Mouse (Mus musculus): ENCODE data around the gene Dnmt3b.
"Not testable (repeated sequence)": the region's sequence is repeated elsewhere in the genome, so short reads cannot be mapped to it uniquely, and the experiment has no call there.

The Dnmt3b gene

DNA sequence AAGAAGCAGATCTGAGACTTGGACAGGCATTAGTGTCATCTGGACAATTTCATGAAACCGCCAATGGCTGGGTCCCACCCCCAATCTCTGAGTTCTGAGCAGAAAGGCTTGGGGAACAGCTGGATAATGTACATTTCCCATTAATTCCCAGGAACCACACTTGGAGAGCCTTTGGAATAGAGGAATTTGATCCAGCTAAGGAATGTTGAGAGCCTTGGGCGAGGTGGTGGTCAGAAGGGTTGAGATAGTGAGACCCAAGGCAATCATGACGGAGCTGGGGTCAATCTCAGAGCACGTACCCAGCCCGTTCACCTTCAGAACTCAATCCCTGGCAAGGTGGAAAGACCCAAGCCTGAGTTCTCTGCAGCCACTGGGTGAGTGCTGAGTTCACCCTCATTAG is 16.0 kb upstream of the Dnmt3b start:
- no peak for DNase-seq (ENCODE audit: extremely low read depth, insufficient read length, low spot score)

GRCm38 (mm10) chr2:153638977-153639680 is 10.1 kb upstream of the Dnmt3b start:
- no peak for DNase-seq (ENCODE audit: extremely low read depth, insufficient read length, low spot score)

DNA sequence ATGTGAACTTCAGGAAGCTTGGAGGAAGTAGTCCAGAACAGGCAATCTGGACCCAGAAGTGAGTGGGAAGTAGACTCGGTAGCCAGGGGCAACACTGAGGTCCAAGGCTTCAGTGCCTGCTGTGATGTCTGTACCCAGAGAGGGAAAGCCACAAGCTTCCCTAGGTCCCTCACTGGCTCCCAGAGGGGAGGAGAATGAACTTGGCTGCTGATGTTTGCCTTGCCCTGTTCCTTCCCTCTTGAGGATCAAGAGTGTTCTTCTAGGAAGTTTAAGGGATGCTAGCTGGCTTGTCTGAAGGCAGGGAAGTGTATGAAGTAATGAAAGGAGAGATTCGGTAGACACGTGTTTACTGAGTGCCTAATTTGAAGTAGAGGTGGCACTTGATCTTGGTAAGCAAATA is 6.8 kb upstream of the Dnmt3b start:
- no peak for DNase-seq (ENCODE audit: extremely low read depth, insufficient read length, low spot score)

DNA sequence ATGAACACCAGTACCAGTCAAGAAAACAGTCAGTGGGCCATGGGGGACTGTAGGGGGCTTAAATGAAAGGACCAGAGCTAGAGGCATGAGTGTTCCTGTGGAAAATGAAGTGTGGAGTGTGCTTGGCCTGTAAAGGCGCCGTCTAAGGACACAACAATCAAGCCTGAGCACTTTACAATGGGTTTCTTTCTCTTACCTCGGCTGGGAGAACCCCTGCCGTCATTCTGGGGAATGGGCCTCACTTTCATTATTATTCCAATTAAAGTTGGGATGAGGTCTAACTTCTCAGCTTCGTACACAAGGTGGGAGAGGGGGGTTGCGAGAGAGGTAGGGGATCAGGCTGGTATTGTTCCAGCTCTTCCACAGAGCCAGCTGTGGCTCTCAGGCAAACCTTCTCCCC is 6.3 kb upstream of the Dnmt3b start:
- no peak for DNase-seq (ENCODE audit: extremely low read depth, insufficient read length, low spot score)

DNA sequence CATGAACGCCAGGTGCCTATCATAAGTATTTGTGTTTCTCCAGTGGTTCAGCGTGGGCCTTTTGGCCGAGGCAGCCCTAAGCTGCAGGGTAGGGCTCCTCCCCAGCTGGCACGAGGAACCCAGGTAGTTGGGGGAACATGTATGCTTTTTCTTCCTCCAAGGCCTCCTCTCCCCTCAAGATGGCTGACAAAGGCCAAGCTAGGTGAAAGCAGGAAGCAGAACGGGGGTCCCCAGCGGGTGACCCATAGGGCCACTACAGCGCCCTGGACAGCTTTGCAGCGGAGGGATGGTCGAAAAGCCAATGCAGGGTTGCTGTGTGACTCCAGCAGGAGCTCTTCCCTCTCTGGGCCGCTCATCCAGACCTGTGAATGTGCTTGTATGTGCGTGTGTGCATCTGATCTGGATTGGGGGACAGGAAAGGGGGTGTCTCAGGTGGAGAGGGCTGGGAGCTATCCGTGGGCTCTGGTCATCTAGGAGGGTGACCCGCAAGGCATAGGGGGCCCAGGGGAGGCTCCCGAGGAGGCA is 415 bp upstream of the Dnmt3b start:
- no peak for DNase-seq (ENCODE audit: extremely low read depth, insufficient read length, low spot score)

DNA sequence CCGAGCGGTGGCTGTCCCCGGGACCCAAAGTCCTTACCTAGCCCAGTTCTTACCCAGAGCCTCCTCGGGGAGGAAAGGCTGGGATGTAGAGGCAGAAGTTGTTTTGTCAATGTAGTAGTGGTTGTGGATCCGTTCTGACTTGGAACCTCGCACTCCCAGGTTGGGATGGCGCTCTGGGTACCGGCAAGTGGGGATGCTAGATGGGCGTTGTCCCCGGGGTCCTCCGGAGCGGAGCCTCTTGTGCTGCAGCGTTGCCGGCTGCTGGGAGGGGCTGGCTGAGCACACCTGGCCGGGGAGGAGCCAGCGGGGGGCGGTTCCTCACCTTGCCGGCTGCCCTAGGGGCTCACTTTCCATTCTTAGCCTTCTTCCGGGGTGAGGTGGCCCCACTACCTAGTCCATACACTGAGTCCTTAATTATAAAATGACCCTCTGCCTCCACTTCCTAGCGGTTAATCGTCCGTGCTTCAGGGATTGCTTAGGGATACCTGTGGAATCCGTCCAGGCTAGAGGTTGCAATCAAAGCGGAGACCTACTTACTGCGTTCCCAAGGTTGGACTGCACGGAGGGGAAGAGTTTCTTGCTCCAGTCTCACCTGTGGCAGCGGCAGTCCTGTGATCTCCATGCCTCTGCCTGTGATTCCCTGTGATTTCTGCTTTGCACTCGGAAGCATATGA is 901 bp downstream of the Dnmt3b start:
- DNase-seq (ENCODE audit: extremely low read depth, insufficient read length, low spot score) = no peak

- no peak for DNase-seq (ENCODE audit: extremely low read depth, insufficient read length, low spot score)
Observed at GRCm38 (mm10) chr2:153651681-153652080, 2.4 kb downstream of the Dnmt3b start.

DNA sequence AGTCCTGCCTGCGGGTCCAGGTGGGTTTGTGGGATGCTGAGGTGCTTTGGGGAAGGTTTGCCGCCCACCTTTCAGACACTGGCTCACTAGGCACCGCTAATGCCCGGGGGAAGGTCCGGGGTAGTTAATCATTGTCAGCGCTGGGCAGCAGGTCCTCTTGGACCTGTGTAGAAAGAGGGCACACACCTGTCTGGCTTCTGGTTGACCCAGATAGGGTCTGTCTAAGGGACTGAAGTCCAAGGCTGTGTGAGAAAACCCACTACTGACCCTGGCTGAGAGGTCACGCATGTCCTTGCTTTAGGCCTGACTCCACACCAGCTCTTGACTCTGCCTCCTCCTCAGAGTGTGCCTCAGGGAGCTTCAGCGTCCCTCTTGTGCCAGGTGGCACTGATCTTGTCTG is 8.4 kb downstream of the Dnmt3b start:
- DNase-seq (ENCODE audit: extremely low read depth, insufficient read length, low spot score) = not testable (repeated sequence)

DNA sequence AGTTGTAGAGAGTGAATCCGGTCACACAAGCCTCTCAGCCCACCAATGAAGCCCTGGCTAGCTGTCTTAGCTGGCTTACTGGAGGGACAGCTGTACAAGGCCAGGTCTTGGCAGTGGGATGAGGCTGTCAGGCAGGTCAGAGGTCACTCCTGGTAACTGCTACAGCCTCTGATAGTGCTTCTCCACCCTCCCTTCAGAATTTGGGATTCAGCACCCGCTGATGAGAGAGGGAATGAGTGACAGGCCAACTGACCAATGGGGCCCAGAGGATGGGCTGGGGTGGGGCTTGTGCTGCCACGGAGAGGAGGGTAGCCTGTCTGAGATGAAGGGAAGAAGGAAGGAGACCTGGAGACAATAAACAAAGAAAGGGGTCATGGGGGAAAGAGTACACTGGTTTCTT is 11.4 kb downstream of the Dnmt3b start:
- DNase-seq (ENCODE audit: extremely low read depth, insufficient read length, low spot score) = no peak

DNA sequence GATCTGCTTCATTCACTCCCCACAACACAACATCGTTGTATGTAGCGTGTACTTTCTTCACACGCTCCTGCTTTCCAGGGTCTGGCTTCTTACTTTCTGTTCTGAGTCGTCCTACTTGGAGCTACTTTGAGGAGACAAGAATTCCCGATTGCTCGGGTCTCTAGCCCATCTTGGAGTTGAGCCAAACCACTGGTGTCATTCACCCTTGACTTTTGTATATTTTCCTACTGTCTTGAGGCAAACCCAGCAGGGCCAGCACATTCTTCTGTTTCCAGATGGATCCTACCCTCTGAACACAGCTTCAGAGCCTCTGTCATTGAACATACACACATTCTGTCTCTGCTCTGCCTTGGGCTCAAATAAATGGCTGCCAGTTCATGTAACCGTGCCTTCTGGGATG is 16.2 kb downstream of the Dnmt3b start:
- DNase-seq (ENCODE audit: extremely low read depth, insufficient read length, low spot score) = no peak

- no peak for DNase-seq (ENCODE audit: extremely low read depth, insufficient read length, low spot score)
Observed at GRCm38 (mm10) chr2:153668754-153669376, 19.6 kb downstream of the Dnmt3b start.

GRCm38 (mm10) chr2:153670111-153670510 is 20.9 kb downstream of the Dnmt3b start:
- DNase-seq (ENCODE audit: extremely low read depth, insufficient read length, low spot score) = no peak

GRCm38 (mm10) chr2:153672619-153673018 is 23.4 kb downstream of the Dnmt3b start:
- no peak for DNase-seq (ENCODE audit: extremely low read depth, insufficient read length, low spot score)

DNA sequence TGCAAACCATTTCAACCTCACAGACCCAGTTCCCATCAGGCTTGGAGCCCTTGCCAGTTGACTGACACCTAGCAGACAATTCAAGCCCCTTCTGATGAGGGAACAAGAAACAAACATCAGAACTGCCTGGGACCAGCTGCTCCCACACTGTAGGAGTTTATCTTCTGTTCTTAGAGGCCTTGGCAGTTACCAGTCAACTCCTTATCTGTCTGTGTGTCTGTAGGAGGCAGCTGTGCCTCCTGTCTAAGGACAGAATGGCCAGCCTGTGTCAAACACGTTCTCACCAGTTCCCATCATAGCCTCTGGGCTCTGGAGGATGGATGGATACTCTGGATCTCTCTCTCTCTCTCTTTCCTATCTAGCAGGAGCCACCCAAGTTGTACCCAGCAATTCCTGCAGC is 26.1 kb downstream of the Dnmt3b start:
- not testable (repeated sequence) for DNase-seq (ENCODE audit: extremely low read depth, insufficient read length, low spot score)

DNA sequence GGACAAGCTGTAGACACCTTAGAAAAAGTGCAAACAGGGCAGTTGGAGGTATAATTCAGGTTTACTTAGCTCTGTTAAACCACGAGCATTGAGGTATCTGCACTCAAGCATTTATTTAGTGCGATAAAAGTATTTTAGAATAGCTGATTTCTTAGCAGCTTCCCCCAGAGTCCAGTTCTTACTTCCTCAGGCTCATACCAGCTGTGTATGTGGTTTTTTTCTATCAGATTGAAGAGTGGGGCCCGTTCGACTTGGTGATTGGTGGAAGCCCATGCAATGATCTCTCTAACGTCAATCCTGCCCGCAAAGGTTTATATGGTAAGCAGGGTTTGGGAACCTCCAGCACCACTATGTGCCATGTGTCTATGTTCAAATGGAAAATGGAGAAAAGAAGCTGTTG is 27.7 kb downstream of the Dnmt3b start:
- DNase-seq (ENCODE audit: extremely low read depth, insufficient read length, low spot score) = no peak

DNA sequence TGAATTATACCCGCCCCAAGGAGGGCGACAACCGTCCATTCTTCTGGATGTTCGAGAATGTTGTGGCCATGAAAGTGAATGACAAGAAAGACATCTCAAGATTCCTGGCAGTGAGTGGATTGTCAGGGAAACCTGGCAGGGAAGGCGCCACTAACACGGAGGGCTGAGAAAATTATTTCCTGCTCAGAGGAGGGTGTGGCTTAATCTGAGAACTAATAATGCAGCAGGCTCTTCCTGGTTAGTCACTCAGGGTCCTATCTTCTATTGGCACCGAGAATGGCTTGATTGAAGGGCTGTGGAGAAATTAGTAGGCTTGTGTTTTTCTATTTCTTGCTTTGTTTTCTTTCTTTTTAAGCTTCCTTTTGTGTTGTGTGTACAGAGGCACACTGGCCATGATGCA is 28.3 kb downstream of the Dnmt3b start:
- DNase-seq (ENCODE audit: extremely low read depth, insufficient read length, low spot score) = no peak

- DNase-seq (ENCODE audit: extremely low read depth, insufficient read length, low spot score) = no peak
Observed at GRCm38 (mm10) chr2:153679959-153680358, 30.7 kb downstream of the Dnmt3b start.

GRCm38 (mm10) chr2:153693413-153693812 is 44.2 kb downstream of the Dnmt3b start:
- not testable (repeated sequence) for DNase-seq (ENCODE audit: extremely low read depth, insufficient read length, low spot score)

DNA sequence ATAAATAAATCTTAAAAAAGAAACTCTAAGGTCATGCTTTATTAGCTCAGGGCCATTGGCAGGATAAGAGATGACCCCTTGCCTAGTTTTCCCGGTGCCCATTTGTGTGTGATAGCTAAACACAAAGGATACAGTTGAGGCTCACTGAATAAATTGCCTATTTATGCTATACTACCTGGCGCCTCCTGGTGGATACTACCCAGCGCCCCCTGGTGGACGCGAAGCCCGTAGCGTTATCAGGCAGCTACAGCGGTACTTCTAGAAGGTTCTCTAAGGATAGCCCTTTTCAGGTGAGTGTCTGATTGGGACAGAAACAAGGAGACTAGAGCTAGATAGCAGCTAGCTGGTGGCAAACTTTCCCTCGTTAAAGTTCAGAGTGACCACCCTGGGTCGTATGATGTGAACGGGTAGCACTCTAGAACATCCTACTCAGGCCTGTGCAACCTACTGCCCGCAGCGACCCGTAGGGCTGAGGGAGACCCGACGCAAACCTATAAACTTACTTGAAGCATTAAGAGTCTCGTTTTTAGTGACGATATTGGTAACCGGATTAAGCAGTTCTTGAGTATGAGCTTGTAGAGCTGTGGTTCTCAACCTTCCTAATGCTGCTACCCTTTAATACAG is 45.3 kb downstream of the Dnmt3b start:
- no peak for DNase-seq (ENCODE audit: extremely low read depth, insufficient read length, low spot score)

DNA sequence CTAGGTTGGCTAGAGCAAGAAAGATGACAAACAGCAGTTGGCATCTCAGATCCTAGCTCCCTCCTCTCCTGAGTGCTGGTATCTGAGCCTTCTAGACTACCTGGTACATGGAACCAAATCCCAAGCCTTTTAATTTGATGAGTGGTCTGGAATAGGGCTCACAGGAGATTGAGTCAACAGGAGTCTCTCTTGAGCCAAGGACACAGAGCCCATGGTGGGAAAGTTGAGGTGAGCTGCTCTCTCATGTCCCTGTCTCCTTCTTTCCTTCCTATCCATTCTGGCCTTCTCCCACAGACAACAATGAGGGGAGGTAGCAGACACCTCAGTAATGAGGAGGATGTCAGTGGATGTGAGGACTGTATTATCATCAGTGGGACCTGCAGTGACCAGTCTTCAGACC is 47.1 kb downstream of the Dnmt3b start, which contains the start of gene Dnmt3c:
Gene Dnmt3c, plus strand, starts transcription at position 301 of the 400 bp plus-strand sequence.
- DNase-seq (ENCODE audit: extremely low read depth, insufficient read length, low spot score) = no peak

DNA sequence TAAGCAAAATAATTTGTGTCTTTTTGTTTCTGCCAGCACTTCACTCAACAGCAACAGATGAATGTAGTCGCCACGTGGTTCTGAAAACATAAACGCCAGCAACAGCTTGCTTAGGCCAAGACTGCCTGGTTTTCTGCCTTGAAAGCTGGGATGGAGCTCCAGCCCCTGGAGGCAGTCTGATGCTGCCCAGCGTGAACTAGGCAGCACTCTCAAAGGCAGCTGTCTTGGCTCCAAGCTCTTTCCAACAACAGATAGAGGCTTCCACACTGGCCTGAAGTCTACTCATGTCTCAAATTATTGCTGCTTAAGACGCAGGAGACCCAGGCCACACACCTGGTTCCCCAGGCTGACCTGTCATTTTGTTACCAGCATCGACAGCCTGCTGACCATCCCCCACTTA is 54.1 kb downstream of the Dnmt3b start:
- DNase-seq (ENCODE audit: extremely low read depth, insufficient read length, low spot score) = no peak

Measured in 3134 (cell line).